Mouse (Mus musculus) neural tube, embryonic 11.5 days (tissue): ENCODE measurements at regions not wholly inside any gene's neighbourhood (a gene's known extent, or its start where the extent isn't known, plus 50 kb on each side); places are given as distances from the start of the nearest gene placed in this dataset.

Experiments used
- ATAC-seq: fragments of 200-750 bp; cut with Nextera tagmentation; 2 replicates; pipeline ENCODE4 v1.8.0; 2017; ENCODE audit warnings: moderate number of reproducible peaks, mild to moderate bottlenecking, moderate TSS enrichment, moderate library complexity; ENCODE audit not compliant: insufficient read depth, low FRiP score, low TSS enrichment
- DNase-seq: peaks from one replicate; pipeline ENCODE4 v3.0.0-alpha.2; 2015; ENCODE audit warnings: low spot score
- H3K27ac ChIP-seq: fragments of 300-500 bp; sonication (generic); 2 replicates; pipeline ENCODE4 v1.5.1; 2014; ENCODE audit warnings: low read depth, mild to moderate bottlenecking, low read length
- H3K27me3 ChIP-seq: fragments of 300-500 bp; sonication (generic); 2 replicates; pipeline ENCODE4 v1.6.1; 2014; ENCODE audit warnings: mild to moderate bottlenecking, low read length, mixed read lengths; ENCODE audit not compliant: control insufficient read depth, insufficient read depth
- H3K36me3 ChIP-seq: fragments of 300-500 bp; sonication (generic); 2 replicates; pipeline ENCODE4 v1.6.1; 2014; ENCODE audit warnings: mild to moderate bottlenecking, low read length, moderate library complexity, mixed read lengths; ENCODE audit not compliant: control insufficient read depth, insufficient read depth
- H3K4me1 ChIP-seq: fragments of 300-500 bp; sonication (generic); 2 replicates; pipeline ENCODE4 v1.6.1; 2014; ENCODE audit warnings: low read length, mixed read lengths; ENCODE audit not compliant: control insufficient read depth, insufficient read depth
- H3K4me2 ChIP-seq: fragments of 300-500 bp; sonication (generic); 2 replicates; pipeline ENCODE4 v1.6.1; 2014; ENCODE audit warnings: low read depth, mild to moderate bottlenecking, moderate library complexity
- H3K4me3 ChIP-seq: fragments of 300-500 bp; sonication (generic); 2 replicates; pipeline ENCODE4 v1.5.1; 2014; ENCODE audit warnings: low read depth, low read length
- H3K9ac ChIP-seq: fragments of 300-500 bp; sonication (generic); 2 replicates; pipeline ENCODE4 v1.6.1; 2014; ENCODE audit warnings: mild to moderate bottlenecking, low read length
- H3K9me3 ChIP-seq: fragments of 300-500 bp; sonication (generic); 2 replicates; pipeline ENCODE4 v1.6.1; 2016; ENCODE audit warnings: low read length; ENCODE audit not compliant: control insufficient read depth
- WGBS: fragments of 180-500 bp; shearing (Covaris S2); extraction: QIAGEN DNeasy Blood & Tissue Kit; methylation state at CpG from one replicate; pipeline ENCODE4 v1.1.7; 2014; 5-methylcytosine and 5-hydroxymethylcytosine counted together

DNA sequence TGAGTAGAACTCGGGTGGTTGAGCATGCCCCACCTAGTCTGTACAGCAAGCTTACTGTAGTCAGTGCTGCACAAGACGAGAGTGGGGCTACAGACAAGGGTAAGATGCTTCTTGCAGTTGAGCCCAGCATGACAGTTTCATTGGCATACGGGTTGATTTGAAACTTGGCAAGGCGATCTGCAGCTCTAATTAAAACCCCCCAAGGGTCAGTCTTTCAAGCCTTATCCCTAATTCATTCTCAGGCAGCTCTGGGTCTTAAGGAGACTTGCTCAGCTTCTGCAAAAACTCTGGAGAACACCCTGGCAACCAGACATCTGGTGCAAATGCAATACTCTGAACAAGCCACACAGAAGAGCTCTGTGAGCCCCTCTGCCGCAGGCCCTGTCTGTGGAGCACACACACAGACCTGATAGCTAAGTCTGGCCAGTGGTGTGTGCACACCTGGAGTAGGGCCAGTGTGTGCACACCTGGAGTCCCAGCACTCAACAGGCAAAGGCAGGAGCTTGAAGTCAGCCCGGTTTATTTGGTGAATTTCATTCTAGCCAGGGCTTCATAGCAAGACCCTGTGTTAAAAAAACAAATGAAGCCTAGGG lies 50.3 kb upstream of the Kras start:
- DNase-seq = no peak
- H3K27me3 ChIP-seq = no peaks in the 10 kb centered on the region
- H3K9me3 ChIP-seq = no peaks in the 10 kb centered on the region
- H3K4me3 ChIP-seq = no peak overlapping the region
- no peak for ATAC-seq
- no peaks in the 10 kb centered on the region for H3K36me3 ChIP-seq
- H3K9ac ChIP-seq = no peak overlapping the region
- H3K27ac ChIP-seq = no peak overlapping the region
- no peak overlapping the region for H3K4me2 ChIP-seq
- H3K4me1 ChIP-seq = peaks cover 3% of the 10 kb centered on the region; the same call in 1 of the 2 replicates
- 66% methylated on average over 6 of the region's 6 CpGs for WGBS
